Mouse (Mus musculus): Measurements from ENCODE around the gene Rabgef1.

GRCm38 (mm10) chr5:130241426-130241825, 69.8 kb downstream of the Rabgef1 start:
- TF ChIP-seq ZNF384 (IDR thresholded peaks at IDR 0.05; ENCODE audit: low read depth, low read length) (no peak), ZC3H11A (IDR thresholded peaks at IDR 0.05; ENCODE audit: borderline replicate concordance, low read depth, low read length) (no peak), HCFC1 (IDR thresholded peaks at IDR 0.05; ENCODE audit: borderline replicate concordance, insufficient read depth, low read length) (no peak)
